Mouse (Mus musculus) heart, embryonic 10.5 days (tissue): ENCODE measurements around the gene Ror1. TPM values are rescaled to one million over a fixed set of nuclear protein-coding genes. Genes with fewer than 3 reads are reported as not detected.
A peak's percentile ranks its signal among the peaks of the same experiment; 100 is the strongest.

Experiments used
- DNase-seq: peaks from one replicate; pipeline ENCODE4 v3.0.0-alpha.2; 2017; ENCODE audit warnings: low spot score
- H3K27ac ChIP-seq: fragments of 300-500 bp; sonication (generic); 2 replicates; pipeline ENCODE4 v1.5.1; 2016; ENCODE audit warnings: mild to moderate bottlenecking
- H3K27me3 ChIP-seq: fragments of 300-500 bp; sonication (generic); 2 replicates; pipeline ENCODE4 v1.6.1; 2016; ENCODE audit warnings: mild to moderate bottlenecking; ENCODE audit not compliant: poor library complexity, insufficient read depth, severe bottlenecking
- H3K36me3 ChIP-seq: fragments of 300-500 bp; sonication (generic); 2 replicates; pipeline ENCODE4 v1.6.1; 2016; ENCODE audit warnings: mild to moderate bottlenecking, moderate library complexity
- H3K4me1 ChIP-seq: fragments of 300-500 bp; sonication (generic); 2 replicates; pipeline ENCODE4 v1.6.1; 2016; ENCODE audit warnings: mild to moderate bottlenecking
- H3K4me3 ChIP-seq: fragments of 300-500 bp; sonication (generic); 2 replicates; pipeline ENCODE4 v1.5.1; 2016; ENCODE audit warnings: mild to moderate bottlenecking, moderate library complexity
- H3K9me3 ChIP-seq: fragments of 300-500 bp; sonication (generic); 2 replicates; pipeline ENCODE4 v1.6.1; 2016; ENCODE audit warnings: mild to moderate bottlenecking, moderate library complexity
- WGBS: fragments of 180-500 bp; shearing (Covaris S2); methylation state at CpG from one replicate; pipeline ENCODE4 v1.1.7; 2016; 5-methylcytosine and 5-hydroxymethylcytosine counted together
- polyA plus RNA-seq: library from polyadenylated mRNA; unstranded; fragments of >200 nt; fragmentation: Nextera tagmentation; extraction: Ambion mirVana; gene quantifications from 2 replicates; pipeline ENCODE4 v1.2.1, GENCODE M21; 2016

Ror1 gene
- polyA plus RNA-seq, 1 experiment from 2014 or later: 9.3 TPM

DNA sequence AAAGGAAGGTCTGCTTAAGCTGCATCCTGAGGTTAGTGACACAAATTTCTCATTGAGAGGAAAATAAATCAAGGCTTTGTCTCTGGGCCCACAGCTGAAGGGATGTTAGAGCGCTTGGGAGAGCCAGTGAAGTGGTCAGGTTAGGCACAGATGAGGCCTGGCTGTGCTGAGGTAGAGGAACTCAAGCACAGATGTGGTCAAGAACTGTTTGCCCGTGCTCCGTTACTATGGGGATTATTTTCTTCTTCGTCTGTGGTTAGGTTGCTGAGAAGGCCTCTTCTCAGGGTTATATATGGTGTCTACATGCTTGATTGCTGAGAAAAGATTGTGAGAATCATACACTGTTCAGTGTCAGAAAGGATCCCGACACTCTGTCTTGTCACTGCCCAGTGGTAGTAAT is 134.7 kb downstream of the Ror1 start:
- WGBS: 53% methylated on average over 5 of the region's 5 CpGs
- Histone ChIP-seq H3K27me3 (no peaks in the 10 kb centered on the region), H3K27ac (no peak overlapping the region), H3K4me1 (peaks cover 53% of the 10 kb centered on the region), H3K4me3 (no peak overlapping the region), H3K9me3 (no peaks in the 10 kb centered on the region), H3K36me3 (no peaks in the 10 kb centered on the region)
- no peak for DNase-seq

DNA sequence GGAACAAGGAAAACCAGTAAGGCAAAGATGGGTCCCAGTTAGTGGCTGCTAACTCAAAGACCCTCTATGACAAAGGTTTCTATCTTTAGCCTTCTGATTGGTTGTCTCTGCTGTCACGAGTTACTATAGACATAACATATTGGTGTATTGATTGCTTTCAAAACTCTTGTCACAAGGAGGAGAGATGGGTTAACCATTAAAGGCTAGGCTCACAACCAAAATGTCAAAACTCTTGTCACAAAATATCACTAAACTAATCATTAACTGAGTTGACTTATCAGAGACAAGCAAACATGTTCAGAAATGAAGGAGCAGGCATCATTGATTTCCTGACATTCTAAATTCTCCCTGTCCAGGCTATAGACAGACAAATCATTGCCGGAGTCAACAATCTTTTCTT is 135.4 kb downstream of the Ror1 start:
- H3K4me1 ChIP-seq: peaks cover 53% of the 10 kb centered on the region
- WGBS: 63% methylated on average over 2 of the region's 2 CpGs
- H3K27me3 ChIP-seq: no peaks in the 10 kb centered on the region
- no peak overlapping the region for H3K4me3 ChIP-seq
- H3K36me3 ChIP-seq: no peaks in the 10 kb centered on the region
- no peak overlapping the region for H3K27ac ChIP-seq
- DNase-seq: no peak
- H3K9me3 ChIP-seq: no peaks in the 10 kb centered on the region

DNA sequence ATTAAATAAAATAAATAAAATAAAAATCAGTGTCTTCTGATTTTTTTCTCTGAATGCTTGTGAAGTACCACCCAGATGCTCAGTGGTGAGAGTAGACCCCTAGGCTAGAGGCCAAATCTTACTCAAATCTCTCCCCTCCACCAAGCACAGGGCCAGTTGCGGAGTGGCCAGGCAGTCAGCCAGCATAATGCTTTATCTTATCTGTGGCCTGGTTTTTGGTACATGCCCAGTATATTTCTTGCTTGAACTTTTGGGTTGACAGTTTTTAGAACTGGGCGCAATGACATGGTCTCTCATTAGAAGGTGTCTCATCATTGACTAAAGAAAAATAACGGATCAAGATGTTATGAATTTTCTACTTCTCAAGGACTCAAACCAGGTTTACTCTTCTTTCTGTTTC is 136.3 kb downstream of the Ror1 start:
- H3K9me3 ChIP-seq: no peaks in the 10 kb centered on the region
- WGBS: 77% methylated on average over 3 of the region's 3 CpGs
- no peak overlapping the region for H3K4me3 ChIP-seq
- H3K27me3 ChIP-seq: no peaks in the 10 kb centered on the region
- no peak overlapping the region for H3K27ac ChIP-seq
- DNase-seq: no peak
- H3K4me1 ChIP-seq: peaks cover 49% of the 10 kb centered on the region
- H3K36me3 ChIP-seq: no peaks in the 10 kb centered on the region

DNA sequence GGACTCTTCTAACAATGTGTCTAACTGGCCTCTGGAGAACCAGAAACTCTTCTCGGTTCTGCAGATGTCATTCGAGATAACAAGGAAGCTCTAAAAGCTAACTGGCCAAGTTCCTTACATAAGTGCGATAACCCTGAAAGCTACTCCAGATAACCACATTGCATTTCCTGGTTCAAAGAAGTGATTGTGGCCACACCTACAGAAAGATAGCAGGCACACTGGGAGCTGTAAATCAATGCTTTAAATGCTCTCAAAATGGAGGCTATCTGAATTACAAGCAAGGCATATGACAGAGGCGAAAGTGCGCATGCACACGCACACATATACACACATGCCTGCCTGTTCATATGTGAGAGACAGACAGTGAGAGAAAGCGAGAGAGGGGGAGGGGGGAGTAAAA is 136.9 kb downstream of the Ror1 start:
- Histone ChIP-seq H3K27me3 (no peaks in the 10 kb centered on the region), H3K4me3 (no peak overlapping the region), H3K9me3 (no peaks in the 10 kb centered on the region), H3K27ac (no peak overlapping the region), H3K4me1 (peaks cover 46% of the 10 kb centered on the region), H3K36me3 (no peaks in the 10 kb centered on the region)
- DNase-seq: no peak
- WGBS: 71% methylated on average over 7 of the region's 7 CpGs

DNA sequence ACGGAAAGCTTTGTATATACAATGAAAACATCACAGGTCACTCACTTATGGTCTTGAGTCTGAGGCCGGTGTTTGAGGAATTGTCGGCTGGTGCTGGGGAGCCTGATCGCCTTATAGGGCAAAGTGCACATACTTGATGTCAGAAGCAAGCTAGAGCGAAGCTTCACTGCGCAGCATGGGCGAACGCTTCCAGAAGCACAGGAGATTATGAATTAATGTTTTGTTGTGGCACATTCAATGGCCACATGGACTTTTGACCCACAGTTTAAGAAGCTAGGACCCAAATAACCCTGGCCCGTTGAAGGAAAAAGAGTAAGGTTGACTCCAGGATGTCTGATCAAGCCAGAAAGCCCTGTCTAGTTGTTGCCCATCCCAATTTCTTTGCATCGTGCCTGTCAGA is 138.2 kb downstream of the Ror1 start:
- no peaks in the 10 kb centered on the region for H3K9me3 ChIP-seq
- H3K4me1 ChIP-seq: peaks cover 40% of the 10 kb centered on the region
- 85% methylated on average over 10 of the region's 10 CpGs for WGBS
- H3K27ac ChIP-seq: no peak overlapping the region
- no peak for DNase-seq
- no peaks in the 10 kb centered on the region for H3K36me3 ChIP-seq
- no peaks in the 10 kb centered on the region; the same call in 1 of the 2 replicates for H3K27me3 ChIP-seq
- no peak overlapping the region for H3K4me3 ChIP-seq

DNA sequence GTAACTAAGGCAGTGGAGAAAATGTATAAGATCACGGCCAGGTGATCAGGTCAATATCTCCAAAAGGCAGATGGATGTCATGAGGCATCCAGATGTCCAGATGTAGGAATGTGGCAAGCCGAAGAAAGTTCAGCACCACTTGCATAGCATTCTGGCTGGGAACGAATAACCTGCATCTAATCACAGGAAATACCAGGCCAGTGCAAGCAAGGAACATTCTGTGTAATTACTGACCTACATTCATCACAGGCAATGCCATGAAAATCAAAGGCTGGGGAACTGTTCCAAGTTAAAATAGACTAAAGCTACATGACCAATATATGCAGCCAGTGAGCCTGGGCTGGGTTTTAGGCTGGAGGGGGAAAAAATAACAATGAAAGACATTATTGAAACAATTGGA is 140.7 kb downstream of the Ror1 start:
- H3K9me3 ChIP-seq: no peaks in the 10 kb centered on the region
- 63% methylated on average over 3 of the region's 3 CpGs for WGBS
- no peak for DNase-seq
- no peaks in the 10 kb centered on the region for H3K36me3 ChIP-seq
- H3K27ac ChIP-seq: no peak overlapping the region
- H3K27me3 ChIP-seq: peaks cover 7% of the 10 kb centered on the region
- H3K4me1 ChIP-seq: peaks cover 32% of the 10 kb centered on the region
- no peak overlapping the region for H3K4me3 ChIP-seq

DNA sequence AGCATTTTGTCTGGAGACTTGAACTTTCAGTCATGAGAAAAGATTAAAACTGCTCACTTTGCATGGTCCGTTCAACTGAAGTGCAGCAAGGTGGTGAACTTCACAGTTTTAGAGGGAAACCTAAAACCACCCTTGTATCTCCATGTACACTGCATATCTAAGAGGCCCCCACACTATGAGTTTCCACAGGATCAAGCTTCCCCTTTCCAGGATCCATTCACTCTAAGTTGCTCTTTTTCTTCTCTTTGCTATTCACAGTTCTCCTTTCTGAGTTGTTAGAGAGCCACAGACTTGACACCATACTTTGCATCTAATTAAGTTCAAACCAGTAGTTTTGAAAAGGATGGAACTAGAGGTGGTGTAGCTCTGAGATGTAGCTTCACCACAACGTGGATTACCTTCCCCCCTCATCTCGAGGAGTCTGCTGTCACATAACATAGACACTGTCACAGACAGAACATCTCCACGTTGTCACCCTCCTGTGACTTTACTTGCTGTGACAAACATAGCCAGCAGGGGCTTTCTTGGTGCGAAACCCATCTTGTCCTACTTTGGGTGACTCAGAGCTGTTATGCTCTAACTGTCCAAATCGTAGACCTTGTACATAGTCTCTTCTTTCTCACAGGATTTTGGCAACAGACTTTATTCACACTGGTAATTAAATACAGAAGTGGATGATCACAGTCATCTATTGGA is 146.6 kb downstream of the Ror1 start:
- no peak overlapping the region for H3K4me3 ChIP-seq
- H3K27me3 ChIP-seq: peaks cover 13% of the 10 kb centered on the region
- no peaks in the 10 kb centered on the region for H3K9me3 ChIP-seq
- no peaks in the 10 kb centered on the region for H3K36me3 ChIP-seq
- DNase-seq: no peak
- H3K4me1 ChIP-seq: peaks cover 13% of the 10 kb centered on the region; the same call in 1 of the 2 replicates
- 77% methylated on average over 6 of the region's 6 CpGs for WGBS
- H3K27ac ChIP-seq: no peak overlapping the region

DNA sequence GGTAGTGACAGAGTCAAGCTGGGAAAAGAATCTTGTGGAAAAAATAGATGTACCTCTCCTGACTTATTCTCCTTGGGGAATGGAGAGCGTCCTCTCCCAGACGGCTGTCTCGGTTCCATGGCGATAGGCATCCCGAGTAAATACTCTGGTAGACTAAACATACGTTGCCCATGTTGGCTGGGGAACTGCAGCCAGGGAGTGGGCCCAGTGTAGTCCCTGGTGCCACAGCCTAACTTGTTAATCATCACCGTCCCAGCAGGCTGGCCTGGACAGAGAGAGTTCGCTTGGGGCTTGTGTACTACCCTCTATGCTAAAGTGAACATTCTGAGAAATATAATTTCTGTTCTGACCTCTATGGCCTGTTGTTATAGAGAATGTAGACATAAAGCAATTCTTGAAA is 148.7 kb downstream of the Ror1 start:
- 80% methylated on average over 8 of the region's 8 CpGs for WGBS
- Histone ChIP-seq H3K4me1 (peaks cover 10% of the 10 kb centered on the region; the same call in 1 of the 2 replicates), H3K27ac (no peak overlapping the region), H3K9me3 (no peaks in the 10 kb centered on the region), H3K4me3 (no peak overlapping the region), H3K27me3 (peaks cover 13% of the 10 kb centered on the region; the same call in 1 of the 2 replicates), H3K36me3 (no peaks in the 10 kb centered on the region)
- no peak for DNase-seq

DNA sequence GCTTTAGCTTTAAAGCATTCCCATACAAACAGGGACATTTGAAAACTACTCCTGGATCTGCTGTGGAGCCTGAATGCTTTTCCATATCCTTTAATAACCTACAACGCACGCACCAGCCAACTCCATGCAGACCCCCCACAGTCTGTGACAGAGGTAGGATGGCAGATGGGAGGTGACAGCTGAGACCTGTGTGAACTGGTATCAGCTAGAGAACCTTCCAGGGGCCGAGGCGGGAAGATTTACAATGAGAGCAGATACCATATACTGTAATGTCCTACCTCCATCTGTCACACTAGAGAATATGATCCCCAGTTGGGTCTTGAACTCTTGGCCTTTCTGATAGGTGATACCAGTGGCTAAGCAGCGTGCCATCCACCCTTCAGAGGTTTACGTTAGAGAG is 149.1 kb downstream of the Ror1 start:
- Histone ChIP-seq H3K27ac (no peak overlapping the region), H3K36me3 (no peaks in the 10 kb centered on the region), H3K4me1 (peaks cover 10% of the 10 kb centered on the region; the same call in 1 of the 2 replicates), H3K9me3 (no peaks in the 10 kb centered on the region), H3K4me3 (no peak overlapping the region), H3K27me3 (peaks cover 13% of the 10 kb centered on the region; the same call in 1 of the 2 replicates)
- WGBS: 85% methylated on average over 6 of the region's 6 CpGs
- DNase-seq: no peak

DNA sequence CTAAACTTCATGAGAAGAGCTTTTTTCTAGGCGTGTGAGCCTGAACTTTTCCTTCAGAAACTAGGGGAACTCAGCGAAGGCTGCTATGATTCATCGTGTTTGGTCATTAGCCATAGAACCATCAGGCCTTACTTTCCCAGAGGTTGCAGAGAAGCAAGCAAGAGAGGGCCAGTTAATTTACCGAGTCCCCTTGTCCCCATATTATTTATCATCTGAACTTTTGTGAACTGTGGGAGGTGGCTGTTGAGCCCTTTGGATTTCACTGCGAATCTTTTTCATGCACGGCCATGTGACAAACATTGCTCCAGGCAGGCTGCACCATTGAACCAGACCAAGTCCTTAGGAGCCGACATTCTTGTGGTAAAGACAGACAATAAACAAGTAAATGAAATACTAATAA is 152.2 kb downstream of the Ror1 start:
- 82% methylated on average over 7 of the region's 7 CpGs for WGBS
- peak; percentile 46 for DNase-seq
- H3K27ac ChIP-seq: no peak overlapping the region

DNA sequence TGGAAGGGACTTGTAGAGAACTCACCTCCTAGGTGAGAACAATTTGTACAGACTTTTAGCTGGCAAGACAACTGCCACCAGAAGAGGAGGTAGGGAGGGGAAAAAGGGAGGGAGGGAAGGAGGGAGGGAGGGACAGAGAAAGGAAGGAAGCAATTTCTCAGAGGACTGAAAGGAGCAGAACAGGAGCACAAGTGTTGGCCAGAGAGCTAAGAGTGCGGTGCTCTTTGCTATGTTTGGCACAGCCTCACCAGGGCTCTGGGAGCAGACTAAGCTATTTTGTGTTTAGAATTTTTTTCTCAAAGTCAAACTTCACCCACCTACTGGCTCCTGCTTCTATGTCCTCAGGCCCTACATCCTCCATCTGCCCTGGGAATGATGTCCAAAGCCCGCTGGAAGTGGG is 152.7 kb downstream of the Ror1 start:
- H3K36me3 ChIP-seq: no peaks in the 10 kb centered on the region
- no peak overlapping the region for H3K27ac ChIP-seq
- DNase-seq: no peak
- 81% methylated on average over 2 of the region's 2 CpGs for WGBS
- no peak overlapping the region for H3K4me3 ChIP-seq
- peaks cover 16% of the 10 kb centered on the region for H3K4me1 ChIP-seq
- H3K27me3 ChIP-seq: no peaks in the 10 kb centered on the region; the same call in 1 of the 2 replicates
- no peaks in the 10 kb centered on the region for H3K9me3 ChIP-seq

More for the DNA sequence above, 152.2 kb downstream of the Ror1 start:
- Histone ChIP-seq H3K4me1 (peaks cover 14% of the 10 kb centered on the region), H3K9me3 (no peaks in the 10 kb centered on the region), H3K4me3 (no peak overlapping the region), H3K27me3 (no peaks in the 10 kb centered on the region; the same call in 1 of the 2 replicates), H3K36me3 (no peaks in the 10 kb centered on the region)

DNA sequence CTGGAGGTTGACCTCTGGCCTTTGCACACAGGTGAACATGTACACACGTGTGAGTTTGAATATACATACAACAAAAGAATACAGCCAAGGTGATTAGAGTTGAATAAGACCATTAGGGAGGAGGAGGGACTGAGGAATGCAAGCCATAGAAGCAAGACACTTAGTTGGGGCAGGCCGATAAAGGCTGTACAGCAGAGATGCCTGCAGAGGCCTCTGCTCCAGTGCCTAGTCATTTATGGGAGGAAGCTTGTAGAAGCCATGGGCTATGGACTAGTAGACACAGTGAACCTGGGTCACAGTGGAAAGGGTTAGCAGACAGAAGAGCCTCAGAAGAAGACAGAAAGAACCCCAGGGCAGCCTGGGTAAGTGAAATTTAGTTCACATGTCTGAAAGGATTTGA is 155.7 kb downstream of the Ror1 start:
- Histone ChIP-seq H3K9me3 (no peaks in the 10 kb centered on the region), H3K27ac (no peak overlapping the region), H3K4me1 (peaks cover 33% of the 10 kb centered on the region), H3K36me3 (no peaks in the 10 kb centered on the region), H3K4me3 (no peak overlapping the region), H3K27me3 (peaks cover 5% of the 10 kb centered on the region; the same call in 1 of the 2 replicates)
- no peak for DNase-seq
- WGBS: 60% methylated on average over 2 of the region's 2 CpGs

DNA sequence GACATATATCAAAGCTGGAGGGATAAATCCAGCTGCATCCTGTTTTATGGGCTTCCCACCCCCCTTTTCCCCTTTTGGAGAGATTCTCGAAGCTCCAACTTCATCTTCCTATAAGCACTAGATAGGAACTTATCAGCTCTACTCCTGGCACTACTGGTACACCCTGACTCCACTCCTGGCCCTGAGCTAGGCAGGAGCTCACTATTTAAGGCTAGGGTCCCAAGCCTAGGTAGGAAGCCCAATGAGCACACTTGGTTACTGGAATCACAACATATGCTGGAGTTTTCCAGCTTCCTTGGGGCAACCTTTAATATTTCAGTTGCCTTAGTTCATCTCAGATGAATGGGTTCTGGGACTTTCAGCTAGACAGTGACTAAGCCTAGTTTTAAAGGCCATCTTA is 156.5 kb downstream of the Ror1 start:
- Histone ChIP-seq H3K9me3 (no peaks in the 10 kb centered on the region), H3K4me1 (peaks cover 33% of the 10 kb centered on the region), H3K4me3 (no peak overlapping the region), H3K27me3 (peaks cover 10% of the 10 kb centered on the region; the same call in 1 of the 2 replicates), H3K36me3 (no peaks in the 10 kb centered on the region), H3K27ac (no peak overlapping the region)
- no peak for DNase-seq
- WGBS: 12% methylated on average over 1 of the region's 1 CpGs

DNA sequence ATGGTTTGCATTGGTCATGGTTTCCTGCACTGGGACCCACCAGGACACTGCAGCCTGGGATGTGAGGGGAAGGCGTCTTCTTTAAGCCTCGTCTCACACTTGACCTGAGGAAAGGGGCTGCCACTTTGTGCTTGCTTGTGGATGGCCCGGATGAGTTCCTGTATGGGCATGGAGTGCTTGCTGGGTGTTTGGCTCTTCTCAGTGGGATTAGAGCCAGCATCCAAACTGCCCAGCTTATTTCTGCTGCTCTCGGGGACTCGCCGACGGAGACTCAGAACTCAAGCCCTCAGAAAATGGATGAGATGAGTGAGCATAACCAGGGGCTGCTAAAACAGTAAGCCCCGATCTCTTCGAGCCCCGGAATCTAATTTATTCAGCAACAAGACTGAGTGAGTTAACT is 157.1 kb downstream of the Ror1 start:
- 74% methylated on average over 10 of the region's 10 CpGs for WGBS
- H3K4me1 ChIP-seq: peaks cover 33% of the 10 kb centered on the region
- no peak overlapping the region for H3K4me3 ChIP-seq
- peaks cover 10% of the 10 kb centered on the region; the same call in 1 of the 2 replicates for H3K27me3 ChIP-seq
- no peaks in the 10 kb centered on the region for H3K9me3 ChIP-seq
- no peak overlapping the region for H3K27ac ChIP-seq
- DNase-seq: no peak
- H3K36me3 ChIP-seq: no peaks in the 10 kb centered on the region
